In genomic region chr6:35252477-35253346, GRCm38 (mm10) we compare ENCODE assay signal across 8 mouse cellular contexts. TPM values are rescaled to one million over a fixed set of nuclear protein-coding genes. Genes with fewer than 3 reads are reported as not detected.
DNase-seq lines count a peak whose midpoint lies in the region; ATAC-seq and TF ChIP-seq lines count a peak whose summit lies in the region.

No protein-coding gene starts in this region.

- H3K4me3 ChIP-seq in C2C12 (ENCODE audit: insufficient read depth, poor library complexity, severe bottlenecking): peak overlapping the region; percentile 59
- peak overlapping the region; percentile 75 for H3K4me3 ChIP-seq in heart, embryonic 11.5 days (ENCODE audit: low read depth, low read length)
- peak overlapping the region; percentile 86 for H3K4me3 ChIP-seq in kidney, embryonic 16.5 days (ENCODE audit: low read length)
- peak overlapping the region; percentile 86 for H3K4me3 ChIP-seq in liver, embryonic 12.5 days
- peak overlapping the region; percentile 71 for H3K4me3 ChIP-seq in stomach, embryonic 15.5 days (replicated peaks)

- H3ac ChIP-seq in C2C12 (ENCODE audit: control insufficient read depth, insufficient read length, low read depth): peak overlapping the region; percentile 92

- H3K79me3 ChIP-seq in C2C12 (ENCODE audit: low read depth): peaks cover 20% of the 10 kb centered on the region

- peak; percentile 93 for DNase-seq in brain, adult 2 months (ENCODE audit: low read depth, low spot score)
- DNase-seq in natural killer cell, adult 2 months (ENCODE audit: low spot score in 2 of 2): peak; percentile 86 to 87

- no peaks in the 10 kb centered on the region for H3K27me3 ChIP-seq in C2C12 (ENCODE audit: control insufficient read depth, insufficient read depth, insufficient read length)
- no peaks in the 10 kb centered on the region for H3K27me3 ChIP-seq in heart, embryonic 11.5 days (ENCODE audit: control insufficient read depth, insufficient read depth, low read length)
- no peaks in the 10 kb centered on the region for H3K27me3 ChIP-seq in kidney, embryonic 16.5 days (ENCODE audit: insufficient read depth, low read length)
- H3K27me3 ChIP-seq in liver, embryonic 12.5 days (replicated peaks): no peaks in the 10 kb centered on the region
- no peaks in the 10 kb centered on the region for H3K27me3 ChIP-seq in stomach, embryonic 15.5 days (replicated peaks)

- H3K36me3 ChIP-seq in C2C12 (ENCODE audit: control insufficient read depth, insufficient read depth): peaks cover 1% of the 10 kb centered on the region
- H3K36me3 ChIP-seq in heart, embryonic 11.5 days (ENCODE audit: control insufficient read depth, insufficient read depth, low read length): no peaks in the 10 kb centered on the region
- H3K36me3 ChIP-seq in kidney, embryonic 16.5 days (ENCODE audit: insufficient read depth, low read length): no peaks in the 10 kb centered on the region
- 0 out of 2 replicates have a peak, but pooled peaks cover 8% of the 10 kb centered on the region for H3K36me3 ChIP-seq in liver, embryonic 12.5 days
- no peaks in the 10 kb centered on the region for H3K36me3 ChIP-seq in stomach, embryonic 15.5 days

- peak; percentile 85 for TF ChIP-seq CTCF in C2C12 (IDR thresholded peaks at IDR 0.05; ENCODE audit: control insufficient read depth, insufficient read depth, insufficient read length)

- H3K9ac ChIP-seq in heart, embryonic 11.5 days (ENCODE audit: low read depth, low read length): peak overlapping the region; percentile 89
- H3K9ac ChIP-seq in kidney, embryonic 16.5 days (replicated peaks; ENCODE audit: low read length): peak overlapping the region; percentile 79
- H3K9ac ChIP-seq in liver, embryonic 12.5 days: peak overlapping the region; percentile 96
- peak overlapping the region; percentile 61; the same call in 1 of the 2 replicates for H3K9ac ChIP-seq in stomach, embryonic 15.5 days

- H3K4me2 ChIP-seq in heart, embryonic 11.5 days: peak overlapping the region; percentile 77
- peak overlapping the region; percentile 83 for H3K4me2 ChIP-seq in kidney, embryonic 16.5 days (replicated peaks; ENCODE audit: low read depth, low read length)
- peak overlapping the region; percentile 79 for H3K4me2 ChIP-seq in liver, embryonic 12.5 days
- H3K4me2 ChIP-seq in stomach, embryonic 15.5 days: peak overlapping the region; percentile 63

- no peaks in the 10 kb centered on the region for H3K9me3 ChIP-seq in heart, embryonic 11.5 days (replicated peaks; ENCODE audit: control insufficient read depth, low read length)
- no peaks in the 10 kb centered on the region for H3K9me3 ChIP-seq in kidney, embryonic 16.5 days (ENCODE audit: low read length)
- H3K9me3 ChIP-seq in liver, embryonic 12.5 days (replicated peaks): no peaks in the 10 kb centered on the region
- H3K9me3 ChIP-seq in stomach, embryonic 15.5 days: no peaks in the 10 kb centered on the region

- WGBS in heart, embryonic 11.5 days (ENCODE audit: insufficient replicate concordance): under 1% methylated on average over 59 of the region's 60 CpGs
- WGBS in kidney, embryonic 16.5 days: under 1% methylated on average over 60 of the region's 60 CpGs
- WGBS in liver, embryonic 12.5 days (ENCODE audit: insufficient replicate concordance): 1% methylated on average over 60 of the region's 60 CpGs
- under 1% methylated on average over 60 of the region's 60 CpGs for WGBS in stomach, embryonic 15.5 days

- ATAC-seq in erythroblast, adult 5-6 weeks (replicated peaks; ENCODE audit: low FRiP score, poor library complexity, severe bottlenecking): peak; percentile 65
- ATAC-seq in heart, embryonic 11.5 days (replicated peaks; ENCODE audit: insufficient number of reproducible peaks, low FRiP score, low TSS enrichment): peak; percentile 83
- ATAC-seq in kidney, embryonic 16.5 days (ENCODE audit: low FRiP score, low TSS enrichment): peak; percentile 93
- ATAC-seq in liver, embryonic 12.5 days: peak; percentile 72
- ATAC-seq in stomach, embryonic 15.5 days (ENCODE audit: insufficient read depth, low FRiP score, low read depth): peak; percentile 85

- peaks cover 47% of the 10 kb centered on the region for H3K4me1 ChIP-seq in heart, embryonic 11.5 days (ENCODE audit: control insufficient read depth, insufficient read depth, low read length)
- H3K4me1 ChIP-seq in kidney, embryonic 16.5 days (ENCODE audit: insufficient read depth, low read length): peaks cover 42% of the 10 kb centered on the region
- H3K4me1 ChIP-seq in liver, embryonic 12.5 days: peaks cover 51% of the 10 kb centered on the region
- peaks cover 19% of the 10 kb centered on the region for H3K4me1 ChIP-seq in stomach, embryonic 15.5 days

- H3K79me2 ChIP-seq in C2C12 (ENCODE audit: control insufficient read depth, insufficient read depth): peaks cover 36% of the 10 kb centered on the region

- H3K27ac ChIP-seq in heart, embryonic 11.5 days (ENCODE audit: low read depth, low read length): peak overlapping the region; percentile 96
- peak overlapping the region; percentile 76 for H3K27ac ChIP-seq in kidney, embryonic 16.5 days (ENCODE audit: low read length)
- peak overlapping the region; percentile 98 for H3K27ac ChIP-seq in liver, embryonic 12.5 days
- peak overlapping the region; percentile 86 for H3K27ac ChIP-seq in stomach, embryonic 15.5 days

TF ChIP-seq in C2C12, 6 proteins besides CTCF, POLR2A, EP300 and RAD21:
- TF ChIP-seq CEBPB (IDR thresholded peaks at IDR 0.05; ENCODE audit: low read depth) (no peak), MAX (IDR thresholded peaks at IDR 0.05) (peak; percentile 89), MYOD1 (IDR thresholded peaks at IDR 0.05; ENCODE audit: control insufficient read depth, insufficient read length, low read depth) (no peak), USF1 (IDR thresholded peaks at IDR 0.05; ENCODE audit: low read depth) (peak; percentile 71), FOSL1 (IDR thresholded peaks at IDR 0.05; ENCODE audit: insufficient read depth, low read length, poor library complexity, severe bottlenecking) (peak; percentile 50)

RNA-seq across cellular contexts. Expression of gene Slc13a4, which starts 55.2 kb away (rescaled TPM):
- polyA plus RNA-seq in C2C12 (2012; fragmentation: generic; extraction: Trizol): 0.07 TPM
- total RNA-seq in erythroblast, adult 5-6 weeks (2015; ENCODE audit: low replicate concordance): not detected in 2 replicates
- not detected in 2 replicates for total RNA-seq in erythroblast, adult 5-6 weeks (2017; ENCODE audit: low replicate concordance)
- 2.4 and 2.7 TPM in 2 replicates for polyA plus RNA-seq in heart, embryonic 11.5 days (2014; fragmentation: Nextera tagmentation; extraction: Ambion mirVana)
- 0.23 and 0.41 TPM in 2 replicates for polyA plus RNA-seq in kidney, embryonic 16.5 days (2015; fragmentation: Nextera tagmentation; extraction: Ambion mirVana)
- 0.23 and 0.25 TPM in 2 replicates for polyA plus RNA-seq in liver, embryonic 12.5 days (2016; fragmentation: Nextera tagmentation; extraction: Ambion mirVana)
- 0.26 and 0.54 TPM in 2 replicates for polyA plus RNA-seq in stomach, embryonic 15.5 days (2015; fragmentation: Nextera tagmentation; extraction: Ambion mirVana)

Comparison
In these comparisons a context has a peak if more than half of its experiments do, and no peak if none do; other contexts are left out.
1. Peak in every context shown above with its lines: DNase-seq, ATAC-seq, H3K4me3 ChIP-seq and H3K27ac ChIP-seq.